Mouse (Mus musculus): Measurements from ENCODE around the gene Lipc. TPM values are rescaled to one million over a fixed set of nuclear protein-coding genes. Genes with fewer than 3 reads are reported as not detected.

Gene Lipc
- polyA plus RNA-seq, 1 experiment from 2014 or later: 0.22 TPM

- no peaks in the 10 kb centered on the region for H3K9me3 ChIP-seq (ENCODE audit: control insufficient read depth, low read length)
- no peaks in the 10 kb centered on the region for H3K27me3 ChIP-seq (replicated peaks; ENCODE audit: control insufficient read depth, insufficient read depth, low read length)
- no peak overlapping the region for H3K9ac ChIP-seq (replicated peaks; ENCODE audit: low read depth, low read length)
- 37% methylated on average over 1 of the region's 1 CpGs for WGBS
- H3K4me3 ChIP-seq (replicated peaks; ENCODE audit: low read length): no peak overlapping the region
- no peaks in the 10 kb centered on the region for H3K36me3 ChIP-seq (ENCODE audit: control insufficient read depth, insufficient read depth)
- H3K27ac ChIP-seq (ENCODE audit: low read length): no peak overlapping the region
- H3K4me1 ChIP-seq (replicated peaks; ENCODE audit: control insufficient read depth, insufficient read depth, low read length): no peaks in the 10 kb centered on the region
- H3K4me2 ChIP-seq (ENCODE audit: low read length): no peak overlapping the region
- ATAC-seq: no peak
Measured at GRCm38 (mm10) chr9:70806069-70806468, 146.0 kb downstream of the Lipc start.

DNA sequence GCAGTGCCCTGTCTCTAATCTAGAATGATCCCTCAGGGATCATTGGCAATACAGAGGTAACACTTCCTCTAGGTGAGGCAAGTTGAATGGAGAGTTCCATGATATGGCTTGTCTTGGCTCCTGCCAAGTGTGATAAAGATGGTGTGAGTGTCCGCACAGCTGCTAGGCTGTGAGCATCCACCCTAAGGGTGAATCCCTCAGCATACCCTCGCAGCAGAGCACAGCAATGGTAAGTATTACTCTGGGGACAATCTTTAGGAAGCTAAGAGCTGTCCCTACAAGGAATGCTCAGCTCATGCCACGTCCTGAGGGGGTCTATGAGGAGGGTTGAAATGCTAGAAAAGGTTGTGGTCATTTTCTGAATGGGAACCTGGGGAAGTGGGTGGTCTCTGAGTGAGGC, 149.2 kb downstream of the Lipc start:
- no peaks in the 10 kb centered on the region for H3K36me3 ChIP-seq (ENCODE audit: control insufficient read depth, insufficient read depth)
- H3K4me1 ChIP-seq (replicated peaks; ENCODE audit: control insufficient read depth, insufficient read depth, low read length): no peaks in the 10 kb centered on the region
- no peaks in the 10 kb centered on the region for H3K9me3 ChIP-seq (ENCODE audit: control insufficient read depth, low read length)
- H3K27me3 ChIP-seq (replicated peaks; ENCODE audit: control insufficient read depth, insufficient read depth, low read length): no peaks in the 10 kb centered on the region
- no peak overlapping the region for H3K4me3 ChIP-seq (replicated peaks; ENCODE audit: low read length)
- no peak overlapping the region for H3K9ac ChIP-seq (replicated peaks; ENCODE audit: low read depth, low read length)
- H3K27ac ChIP-seq (ENCODE audit: low read length): no peak overlapping the region
- ATAC-seq: no peak
- H3K4me2 ChIP-seq (ENCODE audit: low read length): no peak overlapping the region
- WGBS: 79% methylated on average over 3 of the region's 3 CpGs

DNA sequence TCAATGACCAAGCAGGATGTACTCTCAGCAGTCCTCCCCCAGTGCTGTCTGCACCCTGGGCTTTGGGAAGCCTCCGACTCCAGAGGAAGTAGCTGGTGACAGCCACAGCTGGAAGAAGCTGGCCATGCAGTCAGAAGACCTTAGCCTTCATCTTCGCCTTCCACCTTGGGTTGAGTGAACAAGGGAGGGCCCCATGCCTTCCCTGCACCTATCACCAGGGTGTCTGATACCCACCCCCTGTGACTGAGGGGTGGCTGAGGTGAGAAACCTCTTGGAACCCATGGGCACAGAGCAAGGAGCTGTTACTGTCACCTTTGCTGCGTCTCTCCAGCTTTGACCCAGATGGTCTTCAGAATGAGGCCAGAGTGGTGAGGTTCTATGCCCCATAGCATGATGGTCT, 150.3 kb downstream of the Lipc start:
- no peak for ATAC-seq
- no peak overlapping the region for H3K4me3 ChIP-seq (replicated peaks; ENCODE audit: low read length)
- no peaks in the 10 kb centered on the region for H3K27me3 ChIP-seq (replicated peaks; ENCODE audit: control insufficient read depth, insufficient read depth, low read length)
- H3K27ac ChIP-seq (ENCODE audit: low read length): no peak overlapping the region
- no peaks in the 10 kb centered on the region for H3K9me3 ChIP-seq (ENCODE audit: control insufficient read depth, low read length)
- 95% methylated on average over 3 of the region's 3 CpGs for WGBS
- H3K9ac ChIP-seq (replicated peaks; ENCODE audit: low read depth, low read length): no peak overlapping the region
- H3K4me2 ChIP-seq (ENCODE audit: low read length): no peak overlapping the region
- H3K36me3 ChIP-seq (ENCODE audit: control insufficient read depth, insufficient read depth): no peaks in the 10 kb centered on the region
- no peaks in the 10 kb centered on the region for H3K4me1 ChIP-seq (replicated peaks; ENCODE audit: control insufficient read depth, insufficient read depth, low read length)

DNA sequence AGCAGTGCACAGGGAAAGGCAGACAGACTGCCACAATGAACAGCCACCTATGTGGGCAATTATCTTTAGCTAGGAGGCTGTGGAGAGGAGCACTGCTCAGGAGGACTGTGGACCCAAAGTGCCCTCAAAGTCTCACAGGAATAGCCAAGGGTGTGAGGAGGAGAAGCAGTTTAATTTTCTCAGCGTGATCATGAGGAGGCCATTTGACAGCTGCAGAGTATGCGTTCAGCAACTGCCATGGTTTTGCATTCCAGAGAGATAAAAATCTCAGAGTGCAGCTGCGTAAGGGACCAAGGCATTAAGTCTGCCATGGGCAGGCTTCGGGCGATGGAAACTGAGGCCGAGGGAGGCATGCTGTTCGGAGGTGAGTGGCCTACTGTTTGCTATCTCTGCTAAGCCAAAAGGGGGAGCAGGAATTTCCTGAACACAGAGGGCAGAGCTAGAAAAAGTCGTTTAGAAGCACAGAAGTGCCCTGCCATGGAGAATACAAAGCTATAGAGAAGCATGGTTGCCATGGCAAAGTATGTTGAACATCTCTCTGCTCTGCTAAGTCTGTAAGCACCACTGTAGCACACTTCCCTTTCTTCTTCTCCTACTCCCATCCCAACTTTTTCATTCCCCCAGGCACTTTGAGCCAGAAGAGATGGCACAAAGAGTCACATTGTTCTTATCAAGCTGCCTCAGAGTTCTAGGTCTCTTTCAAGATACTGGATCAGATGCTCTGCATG, 151.3 kb downstream of the Lipc start:
- H3K9ac ChIP-seq (replicated peaks; ENCODE audit: low read depth, low read length): no peak overlapping the region
- no peak overlapping the region for H3K27ac ChIP-seq (ENCODE audit: low read length)
- H3K4me2 ChIP-seq (ENCODE audit: low read length): no peak overlapping the region
- no peak overlapping the region for H3K4me3 ChIP-seq (replicated peaks; ENCODE audit: low read length)
- no peaks in the 10 kb centered on the region for H3K9me3 ChIP-seq (ENCODE audit: control insufficient read depth, low read length)
- H3K27me3 ChIP-seq (replicated peaks; ENCODE audit: control insufficient read depth, insufficient read depth, low read length): no peaks in the 10 kb centered on the region
- ATAC-seq: no peak
- WGBS: 68% methylated on average over 8 of the region's 8 CpGs
- H3K36me3 ChIP-seq (ENCODE audit: control insufficient read depth, insufficient read depth): no peaks in the 10 kb centered on the region
- no peaks in the 10 kb centered on the region for H3K4me1 ChIP-seq (replicated peaks; ENCODE audit: control insufficient read depth, insufficient read depth, low read length)

DNA sequence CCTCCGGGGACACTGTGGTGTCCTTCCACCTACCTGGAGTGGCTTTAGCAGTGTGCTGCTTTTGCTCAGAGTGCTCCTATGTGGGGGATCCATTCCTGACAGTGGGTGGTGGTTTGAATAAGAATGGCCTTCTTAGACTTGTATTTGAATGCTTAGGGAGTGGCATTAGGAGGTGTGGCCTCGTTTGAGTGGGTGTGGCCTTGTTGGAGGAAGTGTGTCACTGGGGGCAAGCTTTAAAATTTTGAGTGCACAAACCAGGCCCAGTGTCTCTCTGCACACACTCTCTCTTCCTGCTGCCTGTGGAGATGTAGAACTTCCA, 156.6 kb downstream of the Lipc start:
- WGBS: 74% methylated on average over 2 of the region's 2 CpGs
- H3K9me3 ChIP-seq (ENCODE audit: control insufficient read depth, low read length): no peaks in the 10 kb centered on the region
- H3K4me2 ChIP-seq (ENCODE audit: low read length): no peak overlapping the region
- ATAC-seq: no peak
- H3K4me3 ChIP-seq (replicated peaks; ENCODE audit: low read length): no peak overlapping the region
- H3K36me3 ChIP-seq (ENCODE audit: control insufficient read depth, insufficient read depth): no peaks in the 10 kb centered on the region
- H3K9ac ChIP-seq (replicated peaks; ENCODE audit: low read depth, low read length): no peak overlapping the region
- no peaks in the 10 kb centered on the region for H3K27me3 ChIP-seq (replicated peaks; ENCODE audit: control insufficient read depth, insufficient read depth, low read length)
- no peaks in the 10 kb centered on the region for H3K4me1 ChIP-seq (replicated peaks; ENCODE audit: control insufficient read depth, insufficient read depth, low read length)
- H3K27ac ChIP-seq (ENCODE audit: low read length): no peak overlapping the region

DNA sequence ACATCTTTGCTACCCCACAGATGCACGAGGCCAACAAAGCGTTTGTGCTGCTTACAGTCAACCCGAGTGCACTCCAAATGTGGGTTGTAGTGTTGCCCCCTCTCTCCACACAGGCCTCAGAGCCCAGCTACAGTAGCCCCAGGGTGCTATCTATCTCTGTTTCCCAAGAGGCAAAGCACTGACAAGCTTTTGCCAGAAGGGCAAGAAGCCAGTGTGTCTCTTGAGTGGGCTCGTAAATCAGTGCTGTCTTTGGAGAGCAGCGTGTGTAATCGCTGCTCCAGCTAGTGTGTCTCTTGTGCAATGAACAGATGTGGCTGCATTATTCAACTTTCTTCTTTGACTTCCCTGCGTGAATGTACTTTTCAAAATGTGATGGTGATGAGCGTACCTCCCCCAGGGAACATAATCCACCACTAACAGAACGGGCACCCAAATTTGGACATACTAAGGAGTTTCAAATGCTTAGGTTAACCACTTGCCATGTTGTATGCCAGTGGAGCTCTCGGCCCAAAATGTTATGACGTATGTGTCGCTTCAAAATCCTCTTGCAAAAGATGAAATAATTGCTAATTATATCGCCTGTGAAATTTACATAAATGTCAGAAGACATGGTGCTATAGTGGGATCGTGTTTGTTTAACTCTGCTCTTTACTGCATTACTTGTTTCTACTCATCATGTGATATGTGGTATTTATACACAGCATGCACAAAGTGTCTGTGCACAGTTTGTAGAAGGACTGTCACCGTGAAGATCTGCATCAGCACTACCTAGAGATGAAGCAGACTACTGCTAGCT, 157.2 kb downstream of the Lipc start:
- 76% methylated on average over 15 of the region's 15 CpGs for WGBS

DNA sequence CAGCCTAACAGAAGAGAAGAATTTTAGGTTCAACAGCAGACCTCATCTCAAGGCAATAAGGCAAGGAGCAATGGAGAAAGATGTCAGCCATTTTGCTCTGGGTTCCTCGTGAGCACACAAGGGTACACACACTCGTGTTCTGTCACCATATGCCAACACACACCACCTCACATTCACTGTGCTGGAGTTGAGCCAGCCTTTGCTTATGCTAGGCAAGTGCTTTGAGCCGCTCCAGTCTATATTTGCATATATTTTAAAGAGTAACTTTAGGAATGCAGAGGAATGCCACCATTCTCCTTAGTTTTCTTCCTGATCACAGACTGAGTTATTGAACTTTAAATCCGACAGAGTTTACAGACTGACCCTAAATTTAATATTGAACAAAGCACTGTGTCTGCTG, 161.4 kb downstream of the Lipc start:
- ATAC-seq: no peak
- Histone ChIP-seq H3K4me3 (replicated peaks; ENCODE audit: low read length) (no peak overlapping the region), H3K27ac (ENCODE audit: low read length) (no peak overlapping the region), H3K9ac (replicated peaks; ENCODE audit: low read depth, low read length) (no peak overlapping the region), H3K27me3 (replicated peaks; ENCODE audit: control insufficient read depth, insufficient read depth, low read length) (no peaks in the 10 kb centered on the region), H3K36me3 (ENCODE audit: control insufficient read depth, insufficient read depth) (no peaks in the 10 kb centered on the region), H3K9me3 (ENCODE audit: control insufficient read depth, low read length) (no peaks in the 10 kb centered on the region), H3K4me1 (replicated peaks; ENCODE audit: control insufficient read depth, insufficient read depth, low read length) (no peaks in the 10 kb centered on the region), H3K4me2 (ENCODE audit: low read length) (no peak overlapping the region)
- WGBS: 68% methylated on average over 4 of the region's 4 CpGs

More for the DNA sequence above, 157.2 kb downstream of the Lipc start:
- H3K9ac ChIP-seq (replicated peaks; ENCODE audit: low read depth, low read length): no peak overlapping the region
- H3K36me3 ChIP-seq (ENCODE audit: control insufficient read depth, insufficient read depth): no peaks in the 10 kb centered on the region
- ATAC-seq: no peak
- H3K9me3 ChIP-seq (ENCODE audit: control insufficient read depth, low read length): no peaks in the 10 kb centered on the region
- H3K4me1 ChIP-seq (replicated peaks; ENCODE audit: control insufficient read depth, insufficient read depth, low read length): no peaks in the 10 kb centered on the region
- H3K4me3 ChIP-seq (replicated peaks; ENCODE audit: low read length): no peak overlapping the region
- no peak overlapping the region for H3K27ac ChIP-seq (ENCODE audit: low read length)
- H3K27me3 ChIP-seq (replicated peaks; ENCODE audit: control insufficient read depth, insufficient read depth, low read length): no peaks in the 10 kb centered on the region
- H3K4me2 ChIP-seq (ENCODE audit: low read length): no peak overlapping the region

DNA sequence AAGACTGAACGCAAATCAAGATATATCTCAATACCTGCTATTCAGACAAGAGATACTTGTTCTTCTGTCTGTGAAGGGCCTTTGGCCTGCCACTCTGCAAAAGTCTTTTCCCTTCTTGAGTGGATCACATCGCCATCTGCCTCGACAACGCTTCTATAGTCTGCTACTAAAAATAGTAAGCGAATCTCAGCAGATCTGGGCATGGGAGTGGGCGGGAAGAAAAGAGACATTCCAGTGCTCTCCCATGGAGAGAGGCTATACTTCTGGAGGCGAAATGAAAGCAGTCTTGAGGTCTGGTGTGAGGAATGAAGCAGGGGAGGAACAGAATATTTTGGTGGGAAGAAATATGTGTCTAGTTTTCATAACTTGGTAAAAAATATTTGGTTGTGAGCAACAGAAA, 163.3 kb downstream of the Lipc start:
- H3K4me3 ChIP-seq (replicated peaks; ENCODE audit: low read length): no peak overlapping the region
- H3K4me2 ChIP-seq (ENCODE audit: low read length): no peak overlapping the region
- H3K27ac ChIP-seq (ENCODE audit: low read length): no peak overlapping the region
- no peaks in the 10 kb centered on the region for H3K4me1 ChIP-seq (replicated peaks; ENCODE audit: control insufficient read depth, insufficient read depth, low read length)
- no peaks in the 10 kb centered on the region for H3K27me3 ChIP-seq (replicated peaks; ENCODE audit: control insufficient read depth, insufficient read depth, low read length)
- H3K36me3 ChIP-seq (ENCODE audit: control insufficient read depth, insufficient read depth): no peaks in the 10 kb centered on the region
- no peak for ATAC-seq
- 81% methylated on average over 7 of the region's 7 CpGs for WGBS
- H3K9me3 ChIP-seq (ENCODE audit: control insufficient read depth, low read length): no peaks in the 10 kb centered on the region
- H3K9ac ChIP-seq (replicated peaks; ENCODE audit: low read depth, low read length): no peak overlapping the region

DNA sequence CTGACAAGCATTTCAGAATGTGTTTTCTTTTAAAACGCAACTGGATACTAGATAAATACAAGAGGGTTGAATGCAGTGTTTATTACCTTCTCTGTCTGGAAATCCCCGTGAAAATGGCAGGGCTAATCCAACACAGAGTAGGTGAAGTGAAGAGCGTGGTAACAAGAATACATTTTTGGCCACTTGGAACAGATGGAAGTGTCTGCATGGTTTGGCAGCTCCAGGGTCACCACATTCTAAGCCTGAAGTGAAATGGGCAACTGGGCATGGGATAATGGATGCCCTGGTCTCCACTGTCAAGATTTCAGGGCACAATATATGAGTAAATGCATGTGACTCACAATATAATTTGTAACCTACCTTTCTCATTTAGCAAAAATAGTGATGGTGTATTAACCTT, 169.8 kb downstream of the Lipc start:
- no peak for ATAC-seq

More for the DNA sequence above, 169.8 kb downstream of the Lipc start:
- H3K9ac ChIP-seq (replicated peaks; ENCODE audit: low read depth, low read length): no peak overlapping the region
- peaks cover 4% of the 10 kb centered on the region; the same call in 1 of the 2 replicates for H3K36me3 ChIP-seq (ENCODE audit: control insufficient read depth, insufficient read depth)
- no peak overlapping the region for H3K27ac ChIP-seq (ENCODE audit: low read length)
- H3K4me1 ChIP-seq (replicated peaks; ENCODE audit: control insufficient read depth, insufficient read depth, low read length): no peaks in the 10 kb centered on the region
- H3K4me2 ChIP-seq (ENCODE audit: low read length): no peak overlapping the region
- H3K9me3 ChIP-seq (ENCODE audit: control insufficient read depth, low read length): no peaks in the 10 kb centered on the region
- H3K4me3 ChIP-seq (replicated peaks; ENCODE audit: low read length): no peak overlapping the region
- no peaks in the 10 kb centered on the region for H3K27me3 ChIP-seq (replicated peaks; ENCODE audit: control insufficient read depth, insufficient read depth, low read length)
- WGBS: 85% methylated on average over 3 of the region's 3 CpGs

All from forebrain, embryonic 16.5 days (tissue).